Mouse (Mus musculus) MN1 (cell line): ENCODE measurements around the gene Ropn1.
"Not testable (repeated sequence)": the region's sequence is repeated elsewhere in the genome, so short reads cannot be mapped to it uniquely, and the experiment has no call there.

Experiments
- DNase-seq: peaks from one replicate; pipeline ENCODE4 v3.0.0-alpha.2; 2016; ENCODE audit warnings: low spot score

Ropn1 gene

DNA sequence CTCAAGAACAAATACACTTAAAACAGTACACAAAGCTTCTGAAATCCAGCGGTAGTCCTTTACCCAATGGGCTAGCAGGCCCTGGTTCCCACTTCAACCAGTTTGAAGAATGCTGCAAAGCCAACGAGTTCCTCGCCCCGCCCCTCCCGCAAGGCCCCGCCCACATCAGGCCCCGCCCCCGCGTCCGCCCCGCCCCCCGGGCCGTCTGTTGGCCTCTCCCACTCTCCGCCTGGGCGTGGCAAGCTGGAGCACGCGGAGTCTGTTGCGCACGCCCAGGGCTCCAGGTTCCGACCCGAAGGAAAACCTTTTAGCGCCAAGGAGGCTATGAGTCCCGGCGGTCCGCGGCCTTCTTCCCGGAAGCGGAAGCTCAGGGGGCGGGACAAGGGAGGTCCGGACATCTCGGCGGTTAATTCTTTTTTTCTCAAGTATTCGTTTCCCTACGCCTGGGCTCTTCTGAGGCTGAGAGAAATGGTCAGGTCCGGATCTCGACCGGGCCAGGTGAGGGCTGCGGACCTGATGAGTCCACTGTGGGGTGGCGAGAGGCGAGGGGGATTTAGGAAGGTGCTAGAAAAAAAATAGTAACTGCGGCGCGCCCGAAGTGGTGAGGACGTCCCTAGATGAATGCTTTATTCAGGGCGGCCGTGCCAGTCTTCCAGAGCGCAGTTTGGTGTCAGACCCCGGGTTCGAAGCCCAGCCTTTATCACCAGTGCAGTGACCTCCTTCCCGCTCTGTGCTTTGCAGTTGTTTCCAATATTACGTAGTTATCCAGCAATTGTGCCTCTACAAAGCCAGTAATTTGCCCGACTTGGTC is 40.8 kb downstream of the Ropn1 start, which contains the start of gene Ccdc14:
Ccdc14 (plus strand) TSS at position 283 of the 811 bp plus-strand sequence.
- peak; percentile 89 for DNase-seq

DNA sequence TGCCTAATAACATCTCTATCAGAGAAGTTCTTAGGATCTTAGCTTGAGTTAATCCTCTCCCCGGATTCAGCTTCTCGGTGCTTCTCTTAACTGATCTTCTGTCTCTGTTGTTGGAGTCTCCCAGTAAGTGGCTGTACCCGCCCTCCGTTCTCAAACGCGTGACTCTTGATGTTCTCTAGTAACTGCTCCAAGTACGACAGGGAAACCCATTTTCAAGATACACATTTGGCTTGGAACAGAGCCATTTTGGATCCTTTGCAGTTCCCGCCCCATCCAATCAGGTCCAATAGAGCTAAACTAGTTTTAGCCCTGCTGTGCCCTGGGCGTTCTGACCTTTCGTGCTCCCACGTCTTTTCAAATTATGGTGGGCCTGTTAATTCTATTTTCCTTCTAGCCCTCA is 41.4 kb downstream of the Ropn1 start:
- DNase-seq = peak; percentile 11

DNA sequence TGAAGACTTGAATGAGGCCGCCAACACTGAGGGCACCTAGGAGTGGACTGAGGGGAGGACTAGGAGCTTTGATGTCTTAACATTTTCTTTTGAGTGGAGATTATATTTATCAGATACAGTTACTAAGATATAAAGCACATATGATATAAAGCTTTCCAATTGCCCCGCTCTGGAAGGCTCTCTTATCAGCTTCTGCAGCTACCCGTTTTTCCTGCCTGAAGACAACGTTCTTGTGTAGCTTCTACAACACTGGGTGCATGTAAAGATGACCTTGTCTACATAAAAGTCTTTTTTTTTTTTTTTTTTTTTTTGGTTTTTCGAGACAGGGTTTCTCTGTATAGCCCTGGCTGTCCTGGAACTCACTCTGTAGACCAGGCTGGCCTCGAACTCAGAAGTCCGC is 44.8 kb downstream of the Ropn1 start:
- DNase-seq = no peak

DNA sequence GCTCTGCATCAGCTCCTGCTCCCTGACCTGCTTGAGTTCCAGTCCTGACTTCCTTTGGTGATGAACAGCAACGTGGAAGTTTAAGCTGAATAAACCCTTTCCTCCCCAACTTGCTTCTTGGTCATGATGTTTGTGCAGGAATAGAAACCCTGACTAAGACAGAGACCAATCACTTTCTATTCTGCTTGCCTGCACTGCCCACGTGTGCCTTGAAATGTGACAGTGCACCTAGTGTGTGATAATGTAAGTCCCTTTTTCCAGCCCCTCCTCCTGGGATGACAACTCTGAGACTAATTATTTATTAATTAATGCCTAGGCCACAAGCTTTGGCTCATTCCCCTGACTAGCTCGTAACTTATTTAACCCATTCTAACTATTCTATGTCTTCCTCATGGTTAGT is 49.0 kb downstream of the Ropn1 start:
- DNase-seq = not testable (repeated sequence)

DNA sequence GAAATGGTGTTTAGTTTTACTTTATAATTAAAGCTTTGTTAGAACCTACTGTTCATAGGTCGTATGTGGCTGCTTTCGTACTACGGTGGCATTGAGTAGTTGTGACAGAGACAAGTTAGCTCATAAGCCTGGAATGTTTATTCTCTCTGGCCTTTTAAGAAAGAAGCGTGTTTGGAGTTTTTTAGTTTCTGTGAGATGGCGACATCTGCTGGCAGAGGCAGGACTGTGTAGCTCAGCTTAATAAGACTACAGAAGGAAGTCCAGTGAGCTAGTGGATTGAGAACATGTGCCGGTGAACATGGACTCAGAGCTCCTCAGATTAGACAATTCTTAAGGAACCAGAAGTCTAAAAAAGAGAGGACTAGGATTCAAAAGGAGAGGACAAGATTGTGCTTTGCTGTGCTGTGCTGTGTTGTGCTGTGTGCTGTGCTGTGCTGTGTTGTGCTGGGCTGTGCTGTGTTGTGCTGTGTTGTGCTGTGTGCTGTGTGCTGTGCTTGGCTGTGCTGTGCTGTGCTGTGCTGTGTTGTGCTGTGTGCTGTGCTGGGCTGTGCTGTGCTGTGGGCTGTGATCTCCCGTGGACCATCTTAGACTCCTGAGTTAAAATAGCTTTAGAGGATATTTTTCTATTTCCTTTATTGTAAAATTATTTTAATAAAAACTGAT is 50.6 kb downstream of the Ropn1 start:
- peak; percentile 80 for DNase-seq

DNA sequence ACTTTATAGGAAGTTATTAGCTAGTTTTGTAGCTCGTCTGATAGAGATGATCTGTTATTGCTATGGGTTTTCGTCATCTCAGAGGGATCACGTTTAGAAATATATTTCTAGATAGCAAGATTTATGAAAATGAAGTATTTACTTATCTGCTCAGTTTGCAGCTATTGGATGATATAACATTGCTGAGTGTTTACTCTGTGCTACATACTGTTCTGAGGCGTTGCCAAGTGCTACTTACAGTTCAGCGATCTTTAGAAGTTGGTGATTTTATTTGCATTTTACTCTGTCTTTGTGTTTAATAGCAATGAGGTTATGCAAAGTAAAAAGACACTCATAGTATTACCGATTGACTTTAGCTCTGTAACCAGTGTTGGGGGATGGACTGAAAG is 51.1 kb downstream of the Ropn1 start:
- DNase-seq = no peak

DNA sequence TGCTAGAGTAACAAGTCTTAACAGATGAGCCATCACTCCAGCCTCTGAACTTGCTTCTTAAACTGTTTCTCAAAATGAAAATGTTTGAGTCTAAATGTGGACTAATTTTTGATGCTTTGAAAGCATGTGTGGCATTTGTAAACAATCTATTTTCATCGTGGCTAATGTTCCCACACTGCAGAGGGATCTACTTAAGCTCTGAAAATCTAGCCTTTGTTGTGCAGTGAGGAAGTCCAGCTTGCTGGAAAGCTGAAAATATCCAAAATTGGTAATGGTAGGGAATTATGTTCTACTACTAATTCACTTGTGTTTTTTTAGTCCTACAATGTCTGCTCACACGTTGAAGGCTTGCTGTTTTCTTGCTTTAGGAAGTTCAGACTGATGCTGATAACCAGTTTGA is 56.3 kb downstream of the Ropn1 start:
- DNase-seq = no peak

DNA sequence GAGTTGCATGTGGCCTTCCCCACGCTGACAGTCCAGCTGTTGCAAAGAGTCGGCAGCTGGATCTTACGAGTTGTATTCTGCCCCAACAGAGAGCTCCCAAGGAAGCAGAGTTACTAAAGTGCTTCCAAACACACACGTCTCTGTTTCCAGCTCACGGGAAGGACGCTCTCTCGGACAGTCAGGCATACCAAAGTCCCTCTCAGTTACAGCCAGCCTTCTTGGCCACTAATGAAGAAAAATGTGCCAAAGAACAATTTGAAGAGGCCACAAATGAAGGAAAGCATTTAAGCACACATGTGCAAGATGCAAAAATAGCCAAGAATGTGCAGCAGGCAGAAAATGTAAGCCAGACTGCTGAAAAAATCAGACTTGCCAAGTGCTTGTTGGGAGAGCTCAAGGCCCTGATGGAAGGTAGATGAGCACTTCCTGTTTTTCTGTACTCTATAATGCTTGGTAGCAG is 56.8 kb downstream of the Ropn1 start:
- no peak for DNase-seq

DNA sequence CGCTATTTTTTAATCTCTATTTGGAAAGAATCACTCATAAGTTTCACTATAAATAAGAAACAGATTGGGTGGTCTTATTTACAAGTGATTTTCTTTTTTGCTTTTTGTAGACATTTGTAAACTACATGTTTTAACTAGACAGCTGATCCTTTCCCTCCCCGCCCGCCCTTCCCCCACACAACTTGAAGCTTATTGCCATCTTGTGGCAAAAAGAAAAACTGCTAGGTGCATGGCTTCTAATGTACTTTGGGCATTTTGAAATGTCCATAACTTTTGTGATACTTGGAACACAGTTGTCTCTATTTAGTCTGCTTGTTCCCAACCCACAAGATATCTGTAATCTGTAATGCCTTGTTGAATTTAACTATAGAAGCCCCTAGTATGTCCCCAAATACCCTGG is 61.8 kb downstream of the Ropn1 start:
- no peak for DNase-seq

DNA sequence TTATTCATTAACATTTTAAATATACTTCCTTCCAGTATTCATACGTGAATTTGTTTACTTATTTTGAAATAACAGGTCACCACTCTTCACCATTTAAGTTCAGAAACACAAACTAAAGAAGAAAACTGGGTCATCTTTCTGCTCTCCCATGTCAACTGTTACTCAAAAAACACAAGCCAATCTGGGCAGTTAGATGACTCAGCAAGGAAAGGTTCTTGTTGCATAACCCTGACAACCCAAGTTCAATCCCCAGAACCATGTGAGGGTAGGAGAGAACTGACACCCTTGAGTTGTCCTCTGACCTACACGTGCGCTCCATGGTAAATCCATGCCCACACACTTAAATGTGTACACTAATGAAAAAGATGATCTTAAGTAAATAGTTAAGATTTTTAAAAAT is 75.4 kb downstream of the Ropn1 start:
- no peak for DNase-seq
